Mouse (Mus musculus) hindbrain, postnatal 0 days (tissue): ENCODE measurements at regions not wholly inside any gene's neighbourhood (a gene's known extent, or its start where the extent isn't known, plus 50 kb on each side); places are given as distances from the start of the nearest gene placed in this dataset.
"Not testable (repeated sequence)": the region's sequence is repeated elsewhere in the genome, so short reads cannot be mapped to it uniquely, and the experiment has no call there.

Experiments used
- ATAC-seq: fragments of 200-750 bp; cut with Nextera tagmentation; 2 replicates; pipeline ENCODE4 v1.8.0; 2017; ENCODE audit warnings: mild to moderate bottlenecking, moderate TSS enrichment, moderate library complexity
- DNase-seq: peaks from one replicate; pipeline ENCODE4 v3.0.0-alpha.2; 2015; ENCODE audit warnings: low spot score
- H3K27ac ChIP-seq: fragments of 300-500 bp; sonication (generic); 2 replicates; pipeline ENCODE4 v1.5.1; 2014; ENCODE audit warnings: mild to moderate bottlenecking
- H3K27me3 ChIP-seq: fragments of 300-500 bp; sonication (generic); 2 replicates; pipeline ENCODE4 v1.6.1; 2014; ENCODE audit warnings: low read length, mixed read lengths; ENCODE audit not compliant: insufficient read depth
- H3K36me3 ChIP-seq: fragments of 300-500 bp; sonication (generic); 2 replicates; pipeline ENCODE4 v1.6.1; 2014; ENCODE audit warnings: low read length, mixed read lengths; ENCODE audit not compliant: insufficient read depth
- H3K4me1 ChIP-seq: fragments of 300-500 bp; sonication (generic); 2 replicates; pipeline ENCODE4 v1.6.1; 2014; ENCODE audit warnings: antibody characterized with exemption, low read length, mixed read lengths; ENCODE audit not compliant: insufficient read depth
- H3K4me2 ChIP-seq: fragments of 300-500 bp; sonication (generic); 2 replicates; pipeline ENCODE4 v1.6.1; 2014; ENCODE audit warnings: low read depth, mild to moderate bottlenecking, low read length, moderate library complexity, mixed read lengths
- H3K4me3 ChIP-seq: fragments of 300-500 bp; sonication (generic); 2 replicates; pipeline ENCODE4 v1.5.1; 2014; ENCODE audit warnings: low read length
- H3K9ac ChIP-seq: fragments of 300-500 bp; sonication (generic); replicated peaks from 2 replicates; pipeline ENCODE4 v1.6.1; 2014; ENCODE audit warnings: mild to moderate bottlenecking, low read length, moderate library complexity, mixed read lengths
- H3K9me3 ChIP-seq: fragments of 300-500 bp; sonication (generic); 2 replicates; pipeline ENCODE4 v1.6.1; 2016; ENCODE audit warnings: low read length, mixed read lengths
- CTCF ChIP-seq: IDR thresholded peaks from 2 replicates; pipeline ENCODE4 v1.5.1; 2016; ENCODE audit warnings: antibody characterized with exemption, control low read depth, low read depth
- WGBS: fragments of 180-500 bp; shearing (Covaris S2); extraction: QIAGEN DNeasy Blood & Tissue Kit; methylation state at CpG from one replicate; pipeline ENCODE4 v1.1.7; 2014; 5-methylcytosine and 5-hydroxymethylcytosine counted together

DNA sequence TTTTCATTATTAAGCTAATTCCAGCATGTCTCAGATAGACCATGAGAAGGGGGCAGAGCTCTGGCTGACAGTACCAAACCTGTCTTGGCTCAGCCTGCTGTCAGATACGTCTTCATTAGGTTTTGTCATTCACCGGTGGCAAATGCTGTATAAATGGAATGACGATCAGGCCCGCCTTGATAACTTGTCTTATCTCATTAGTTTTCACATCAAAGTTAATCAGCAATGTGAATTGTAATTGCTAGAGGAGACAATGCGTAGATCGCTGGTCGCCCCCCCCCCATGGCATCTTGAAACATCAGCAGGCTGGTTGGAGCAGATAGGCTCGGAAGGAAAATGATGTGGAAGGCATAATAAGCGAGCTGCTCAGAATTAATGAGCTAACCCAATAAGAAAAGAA lies 132.5 kb upstream of the Kiz start:
- no peak for TF ChIP-seq CTCF
- H3K9me3 ChIP-seq = no peaks in the 10 kb centered on the region
- DNase-seq (peak; percentile 16), ATAC-seq (peak; percentile 58; the same call in 1 of the 2 replicates)
- no peaks in the 10 kb centered on the region for H3K36me3 ChIP-seq
- no peak overlapping the region; the same call in 1 of the 2 replicates for H3K4me2 ChIP-seq
- H3K4me1 ChIP-seq = no peaks in the 10 kb centered on the region; the same call in 1 of the 2 replicates
- no peak overlapping the region for H3K9ac ChIP-seq
- H3K4me3 ChIP-seq = no peak overlapping the region
- 0 out of 2 replicates have a peak, but pooled peaks cover 9% of the 10 kb centered on the region for H3K27me3 ChIP-seq
- WGBS = 28% methylated on average over 9 of the region's 9 CpGs
- no peak overlapping the region for H3K27ac ChIP-seq

DNA sequence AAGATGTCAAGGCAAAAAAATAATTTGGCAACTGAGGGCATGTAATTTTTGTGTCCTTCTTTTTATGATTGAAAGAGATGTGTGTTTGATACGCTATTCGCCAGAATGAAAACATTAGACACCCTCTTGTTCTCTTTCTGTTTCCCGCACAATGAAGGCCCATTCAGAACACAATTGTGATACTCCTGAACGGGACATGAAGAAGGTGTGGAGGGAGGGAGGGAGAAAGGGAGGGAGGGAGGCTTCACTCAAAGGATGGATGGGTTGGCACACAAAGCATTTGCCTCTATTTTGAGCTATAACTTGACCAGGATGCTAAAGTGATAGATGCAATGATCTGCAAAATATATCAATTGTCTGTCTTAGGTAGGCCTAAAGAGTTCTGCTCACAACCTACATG lies 132.0 kb upstream of the Kiz start:
- no peaks in the 10 kb centered on the region; the same call in 1 of the 2 replicates for H3K4me1 ChIP-seq
- H3K4me3 ChIP-seq = no peak overlapping the region
- DNase-seq (no peak), ATAC-seq (no peak)
- no peak overlapping the region for H3K4me2 ChIP-seq
- H3K27me3 ChIP-seq = 0 out of 2 replicates have a peak, but pooled peaks cover 9% of the 10 kb centered on the region
- H3K9ac ChIP-seq = no peak overlapping the region
- no peak for TF ChIP-seq CTCF
- no peaks in the 10 kb centered on the region for H3K36me3 ChIP-seq
- H3K27ac ChIP-seq = no peak overlapping the region
- H3K9me3 ChIP-seq = no peaks in the 10 kb centered on the region
- WGBS = 39% methylated on average over 4 of the region's 4 CpGs

DNA sequence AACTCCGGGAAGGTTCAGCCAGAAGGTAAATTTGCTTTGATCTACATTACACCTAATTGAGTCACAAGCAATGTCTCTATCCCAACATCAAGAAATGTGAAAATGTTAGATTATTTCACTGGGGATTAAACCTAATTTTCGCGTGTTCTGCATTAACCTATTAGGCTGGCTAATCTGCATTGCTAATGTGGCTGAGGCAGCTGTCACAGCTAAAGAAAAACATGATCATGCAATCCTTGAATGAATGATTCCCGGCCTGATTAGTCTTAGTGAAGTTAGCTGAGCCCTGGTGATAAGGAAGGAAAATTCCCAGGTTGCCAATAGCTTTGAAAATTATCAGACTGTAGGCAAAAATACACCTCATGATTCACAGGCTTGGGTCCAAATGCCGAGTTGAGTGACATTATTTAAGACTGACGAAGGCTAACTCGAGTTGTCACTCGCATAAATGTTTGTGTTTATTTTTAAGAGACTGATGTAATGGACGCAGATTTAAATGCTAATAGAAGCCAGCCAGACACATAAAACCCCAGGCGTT lies 131.5 kb upstream of the Kiz start:
- H3K4me3 ChIP-seq = no peak overlapping the region
- TF ChIP-seq CTCF = no peak
- 37% methylated on average over 10 of the region's 10 CpGs for WGBS
- H3K27me3 ChIP-seq = 0 out of 2 replicates have a peak, but pooled peaks cover 9% of the 10 kb centered on the region
- no peak for DNase-seq
- H3K4me2 ChIP-seq = no peak overlapping the region
- H3K9ac ChIP-seq = no peak overlapping the region
- no peaks in the 10 kb centered on the region for H3K36me3 ChIP-seq
- peak; percentile 38; the same call in 1 of the 2 replicates for ATAC-seq
- H3K27ac ChIP-seq = no peak overlapping the region
- H3K9me3 ChIP-seq = no peaks in the 10 kb centered on the region
- H3K4me1 ChIP-seq = no peaks in the 10 kb centered on the region; the same call in 1 of the 2 replicates

DNA sequence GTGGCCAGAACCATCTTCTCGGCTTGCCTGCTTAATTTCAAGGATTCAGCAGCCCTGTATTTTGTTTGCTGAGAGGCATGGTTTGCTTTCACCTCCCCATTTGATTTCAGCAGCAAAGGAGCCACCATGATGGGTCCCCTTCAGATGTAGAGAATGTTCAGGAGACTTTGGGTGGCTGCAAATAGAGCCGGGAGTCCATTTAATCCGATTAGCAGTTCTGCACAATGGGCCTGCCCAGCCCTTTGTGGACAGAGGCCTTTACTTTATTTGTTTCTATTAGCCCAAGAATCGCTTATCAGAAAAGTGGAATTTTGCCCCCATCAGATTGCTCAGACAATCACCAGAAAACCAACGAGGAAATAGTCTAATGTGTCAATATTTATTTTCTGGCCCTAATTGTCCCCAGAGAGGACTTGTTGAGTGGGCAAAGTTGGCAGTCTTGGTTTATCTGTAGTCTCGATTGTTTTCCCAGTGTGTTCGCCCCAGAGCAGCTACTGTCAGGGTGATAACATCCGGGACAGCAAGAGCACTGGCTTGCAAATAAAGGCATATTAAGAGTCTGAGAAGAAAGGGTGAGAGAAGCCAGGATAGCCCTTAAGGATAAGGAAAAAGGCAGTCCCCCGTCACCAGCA lies 130.6 kb upstream of the Kiz start:
- no peaks in the 10 kb centered on the region; the same call in 1 of the 2 replicates for H3K4me1 ChIP-seq
- H3K36me3 ChIP-seq = no peaks in the 10 kb centered on the region
- H3K9ac ChIP-seq = no peak overlapping the region
- no peak overlapping the region for H3K4me2 ChIP-seq
- no peak overlapping the region for H3K4me3 ChIP-seq
- no peak for ATAC-seq
- H3K27ac ChIP-seq = no peak overlapping the region
- WGBS = 48% methylated on average over 9 of the region's 9 CpGs
- DNase-seq = no peak
- no peak for TF ChIP-seq CTCF
- 0 out of 2 replicates have a peak, but pooled peaks cover 9% of the 10 kb centered on the region for H3K27me3 ChIP-seq
- H3K9me3 ChIP-seq = no peaks in the 10 kb centered on the region

DNA sequence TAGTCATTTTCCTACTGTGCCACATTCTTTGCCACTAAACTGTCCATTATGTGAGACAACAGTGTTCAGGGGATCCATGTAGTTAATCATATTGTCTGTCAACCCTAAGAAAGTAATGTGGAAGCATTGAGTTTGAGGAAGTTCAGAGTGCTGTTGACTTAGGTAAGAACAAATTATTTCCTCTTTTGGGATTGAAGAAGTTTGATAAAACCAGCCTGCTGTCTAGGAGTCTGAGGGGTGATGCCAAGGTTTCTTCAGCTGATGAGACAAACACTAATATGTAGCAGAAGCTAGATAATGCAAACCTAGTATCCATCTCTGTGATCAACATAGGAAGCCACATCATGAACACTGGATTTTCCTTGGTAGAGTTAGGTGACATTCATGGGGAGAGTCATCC lies 127.0 kb upstream of the Kiz start:
- Histone ChIP-seq H3K4me3 (no peak overlapping the region), H3K4me1 (no peaks in the 10 kb centered on the region), H3K27ac (no peak overlapping the region), H3K27me3 (no peaks in the 10 kb centered on the region), H3K36me3 (no peaks in the 10 kb centered on the region), H3K9me3 (no peaks in the 10 kb centered on the region), H3K4me2 (no peak overlapping the region), H3K9ac (no peak overlapping the region)
- no peak for TF ChIP-seq CTCF
- no peak for DNase-seq
- no peak for ATAC-seq

DNA sequence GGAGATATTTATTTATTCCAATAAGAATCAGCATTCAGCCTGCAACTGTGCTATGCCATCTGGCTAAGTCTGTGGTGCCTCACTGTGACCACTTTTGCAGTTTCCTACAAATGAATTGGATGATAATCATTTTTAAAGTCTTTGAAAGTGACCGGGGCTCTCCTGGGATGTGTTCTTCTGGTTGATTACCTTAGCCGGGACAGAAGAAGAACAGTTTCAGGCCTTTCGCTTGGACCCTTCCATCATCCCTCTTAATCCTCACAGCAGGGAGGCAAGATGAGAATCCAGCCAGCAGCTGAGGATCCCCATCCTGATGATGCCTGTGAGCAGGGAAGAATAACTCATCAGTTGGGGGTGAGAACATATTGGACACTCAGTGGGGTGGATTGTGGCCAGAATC lies 124.6 kb upstream of the Kiz start:
- DNase-seq (peak; percentile 45), ATAC-seq (0 out of 2 replicates have a peak, but pooled peaks have one; percentile 5)
- no peaks in the 10 kb centered on the region for H3K9me3 ChIP-seq
- no peaks in the 10 kb centered on the region for H3K36me3 ChIP-seq
- H3K4me1 ChIP-seq = no peaks in the 10 kb centered on the region
- H3K9ac ChIP-seq = no peak overlapping the region
- no peaks in the 10 kb centered on the region for H3K27me3 ChIP-seq
- WGBS = 53% methylated on average over 3 of the region's 3 CpGs
- no peak overlapping the region for H3K4me3 ChIP-seq
- no peak for TF ChIP-seq CTCF
- no peak overlapping the region for H3K27ac ChIP-seq
- no peak overlapping the region for H3K4me2 ChIP-seq

DNA sequence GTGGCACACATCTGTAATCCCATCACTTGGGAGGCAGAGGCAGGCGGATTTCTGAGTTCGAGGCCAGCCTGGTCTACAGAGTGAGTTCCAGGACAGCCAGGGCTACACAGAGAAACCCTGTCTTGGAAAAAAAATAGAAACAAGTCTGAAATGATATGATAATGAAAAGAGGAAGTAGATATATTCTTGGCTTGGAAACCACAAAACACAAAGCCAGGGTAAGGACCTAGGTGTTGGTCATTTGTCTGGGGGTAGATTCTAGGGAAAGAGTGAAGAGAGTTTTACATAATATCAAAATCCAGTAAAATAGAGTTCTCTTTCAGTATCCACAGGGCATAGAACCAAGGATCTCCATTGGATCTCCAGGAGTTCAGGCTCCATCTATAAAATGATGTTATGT lies 122.8 kb upstream of the Kiz start:
- H3K27ac ChIP-seq, H3K4me1 ChIP-seq, H3K9ac ChIP-seq, H3K4me3 ChIP-seq, H3K4me2 ChIP-seq, H3K9me3 ChIP-seq, DNase-seq, H3K27me3 ChIP-seq, H3K36me3 ChIP-seq, ATAC-seq: not testable (repeated sequence)
- no CpG with 5 or more reads among the region's 2 CpGs for WGBS
